Mouse (Mus musculus) MEL (cell line): ENCODE measurements around the gene Defb26. TPM values are rescaled to one million over a fixed set of nuclear protein-coding genes. Genes with fewer than 3 reads are reported as not detected.

ENCODE experiments used
- DNase-seq: peaks from one replicate; pipeline ENCODE4 v3.0.0; 2011; ENCODE audit warnings: low read depth, low spot score
- H3K27ac ChIP-seq: 2 replicates; pipeline ENCODE4 v1.5.1; 2012; ENCODE audit warnings: low read depth, mild to moderate bottlenecking, control low read depth, low read length, moderate library complexity; ENCODE audit not compliant: control insufficient read depth
- H3K27me3 ChIP-seq, 2 experiments: fragments of 150-350 bp in 1 of 2; sonication (generic) in 1 of 2; 2 replicates each; pipeline ENCODE4 v1.6.1; 2012; ENCODE audit warnings: low read length in 2 of 2, mild to moderate bottlenecking in 2 of 2, improper control_type of control experiment in 1 of 2, moderate library complexity in 1 of 2; ENCODE audit not compliant: insufficient read depth in 2 of 2, control insufficient read depth in 1 of 2
- H3K36me3 ChIP-seq, 2 experiments: 2 replicates each; pipeline ENCODE4 v1.6.1; 2012 to 2014; ENCODE audit warnings: low read length in 2 of 2, improper control_type of control experiment in 1 of 2, inconsistent platforms in 1 of 2, mild to moderate bottlenecking in 1 of 2; ENCODE audit not compliant: insufficient read depth in 2 of 2, control insufficient read depth in 1 of 2
- H3K4me1 ChIP-seq, 2 experiments: fragments of 150-350 bp in 1 of 2; sonication (generic) in 1 of 2; 2 replicates each; pipeline ENCODE4 v1.6.1; 2012; ENCODE audit warnings: low read length in 2 of 2, improper control_type of control experiment in 1 of 2, mild to moderate bottlenecking in 1 of 2; ENCODE audit not compliant: insufficient read depth in 2 of 2, control insufficient read depth in 1 of 2
- H3K4me3 ChIP-seq, 2 experiments: fragments of 150-350 bp in 1 of 2; sonication (generic) in 1 of 2; 2 replicates each; pipeline ENCODE4 v1.5.1; 2012; ENCODE audit warnings: low read depth in 2 of 2, low read length in 2 of 2, mild to moderate bottlenecking in 2 of 2, moderate library complexity in 2 of 2, control low read depth in 1 of 2, improper control_type of control experiment in 1 of 2; ENCODE audit not compliant: control insufficient read depth in 1 of 2, insufficient read depth in 1 of 2
- H3K79me2 ChIP-seq: 2 replicates; pipeline ENCODE4 v1.6.1; 2012; ENCODE audit warnings: mild to moderate bottlenecking, low read length, moderate library complexity; ENCODE audit not compliant: control insufficient read depth, poor library complexity, insufficient read depth
- H3K9ac ChIP-seq: 2 replicates; pipeline ENCODE4 v1.6.1; 2012; ENCODE audit warnings: low read depth, mild to moderate bottlenecking, control low read depth, low read length, moderate library complexity; ENCODE audit not compliant: control insufficient read depth, poor library complexity, severe bottlenecking
- H3K9me3 ChIP-seq: fragments of 150-350 bp; sonication (generic); replicated peaks from 2 replicates; pipeline ENCODE4 v1.6.1; 2012; ENCODE audit warnings: mild to moderate bottlenecking, low read length, improper control_type of control experiment, moderate library complexity; ENCODE audit not compliant: insufficient read depth
- BHLHE40 ChIP-seq: IDR thresholded peaks from 2 replicates; pipeline ENCODE4 v1.6.1; 2012; ENCODE audit warnings: low read depth, mild to moderate bottlenecking, inconsistent platforms, low read length, improper control_type of control experiment, borderline replicate concordance
- CTCF ChIP-seq, 3 experiments: IDR thresholded peaks in 2 of 3; conservative IDR thresholded peaks in 1 of 3; 2 replicates each; pipeline ENCODE4 v1.5.1; 2011 to 2012; ENCODE audit warnings: low read length in 3 of 3, low read depth in 2 of 3, mild to moderate bottlenecking in 2 of 3, improper control_type of control experiment in 1 of 3, inconsistent platforms in 1 of 3, mixed read lengths in 1 of 3, moderate library complexity in 1 of 3; ENCODE audit not compliant: control insufficient read depth in 1 of 3, insufficient read depth in 1 of 3, poor library complexity in 1 of 3, severe bottlenecking in 1 of 3
- E2F4 ChIP-seq: IDR thresholded peaks from 2 replicates; pipeline ENCODE4 v1.6.1; 2011; ENCODE audit warnings: low read depth, low read length, improper control_type of control experiment, borderline replicate concordance
- GABPA ChIP-seq: IDR thresholded peaks from 2 replicates; pipeline ENCODE4 v1.6.1; 2012; ENCODE audit warnings: low read depth, mild to moderate bottlenecking, inconsistent platforms, low read length, improper control_type of control experiment, moderate library complexity
- HCFC1 ChIP-seq: IDR thresholded peaks from 2 replicates; pipeline ENCODE4 v1.6.1; 2012; ENCODE audit warnings: low read depth, mild to moderate bottlenecking, inconsistent platforms, low read length, improper control_type of control experiment, moderate library complexity
- KAT2A ChIP-seq: conservative IDR thresholded peaks from 2 replicates; pipeline ENCODE4 v1.6.1; 2012; ENCODE audit warnings: low read depth, low read length, improper control_type of control experiment, inconsistent platforms
- MAZ ChIP-seq: IDR thresholded peaks from 2 replicates; pipeline ENCODE4 v1.6.1; 2012; ENCODE audit warnings: low read depth, mild to moderate bottlenecking, inconsistent platforms, low read length, improper control_type of control experiment
- MEF2A ChIP-seq: IDR thresholded peaks from 2 replicates; pipeline ENCODE4 v1.6.1; 2014; ENCODE audit warnings: low read depth, mild to moderate bottlenecking, inconsistent platforms, low read length, improper control_type of control experiment; ENCODE audit not compliant: poor library complexity, insufficient replicate concordance, severe bottlenecking; ENCODE audit errors: extremely low read depth
- NELFE ChIP-seq: IDR thresholded peaks from 2 replicates; pipeline ENCODE4 v1.6.1; 2011; ENCODE audit warnings: low read depth, low read length, improper control_type of control experiment
- POLR2AphosphoS2 ChIP-seq: IDR thresholded peaks from 2 replicates; pipeline ENCODE4 v1.6.1; 2011; ENCODE audit warnings: low read length, improper control_type of control experiment
- POLR2AphosphoS5 ChIP-seq: IDR thresholded peaks from 2 replicates; pipeline ENCODE4 v1.6.1; 2012; ENCODE audit warnings: low read depth, borderline replicate concordance, mild to moderate bottlenecking, inconsistent platforms, low read length, moderate library complexity, mixed read lengths
- RAD21 ChIP-seq: IDR thresholded peaks from 2 replicates; pipeline ENCODE4 v1.6.1; 2011; ENCODE audit warnings: mild to moderate bottlenecking, low read depth, low read length, improper control_type of control experiment
- SIN3A ChIP-seq: IDR thresholded peaks from 2 replicates; pipeline ENCODE4 v1.6.1; 2012; ENCODE audit warnings: low read length, improper control_type of control experiment, inconsistent platforms
- SMC3 ChIP-seq: IDR thresholded peaks from 2 replicates; pipeline ENCODE4 v1.6.1; 2011; ENCODE audit warnings: low read depth, low read length, improper control_type of control experiment
- TAL1 ChIP-seq: IDR thresholded peaks from 2 replicates; pipeline ENCODE4 v1.6.1; 2012; ENCODE audit warnings: mild to moderate bottlenecking, inconsistent platforms, low read length, moderate library complexity, mixed read lengths
- TBP ChIP-seq: IDR thresholded peaks from 2 replicates; pipeline ENCODE4 v1.8.0; 2011; ENCODE audit warnings: low read depth, low read length, improper control_type of control experiment
- UBTF ChIP-seq: IDR thresholded peaks from 2 replicates; pipeline ENCODE4 v1.6.1; 2012; ENCODE audit warnings: low read depth, mild to moderate bottlenecking, inconsistent platforms, low read length, improper control_type of control experiment, moderate library complexity, borderline replicate concordance; ENCODE audit not compliant: insufficient read depth
- USF1 ChIP-seq: IDR thresholded peaks from 2 replicates; pipeline ENCODE4 v1.6.1; 2014; ENCODE audit warnings: low read depth, mild to moderate bottlenecking, inconsistent platforms, low read length, improper control_type of control experiment, moderate library complexity
- ZC3H11A ChIP-seq: IDR thresholded peaks from 2 replicates; pipeline ENCODE4 v1.6.1; 2012; ENCODE audit warnings: low read depth, mild to moderate bottlenecking, inconsistent platforms, low read length, improper control_type of control experiment
- ZKSCAN1 ChIP-seq: IDR thresholded peaks from 2 replicates; pipeline ENCODE4 v1.6.1; 2012; ENCODE audit warnings: low read depth, mild to moderate bottlenecking, inconsistent platforms, low read length, improper control_type of control experiment, moderate library complexity
- ZMIZ1 ChIP-seq: IDR thresholded peaks from 2 replicates; pipeline ENCODE4 v1.6.1; 2012; ENCODE audit warnings: low read depth, mild to moderate bottlenecking, inconsistent platforms, low read length, improper control_type of control experiment, moderate library complexity
- ZNF384 ChIP-seq: IDR thresholded peaks from 2 replicates; pipeline ENCODE4 v1.6.1; 2012; ENCODE audit warnings: low read depth, mild to moderate bottlenecking, inconsistent platforms, low read length, improper control_type of control experiment
- polyA plus RNA-seq, 2 experiments: library from polyadenylated mRNA; stranded (reverse) in 1 of 2; unstranded in 1 of 2; fragments of >175 nt in 1 of 2; fragments of >200 nt in 1 of 2; gene quantifications; 2 replicates each; pipeline versions ENCODE4 v1.2.1 to v1.2.4; 2012; ENCODE audit warnings: low replicate concordance in 2 of 2, low read depth in 1 of 2; ENCODE audit not compliant: insufficient read length in 2 of 2, insufficient read depth in 1 of 2, missing spikeins in 1 of 2
- total RNA-seq: library from RNA; depleted of rRNA; stranded (reverse); fragments of 300-350 nt; gene quantifications from 2 replicates; pipeline ENCODE4 v1.2.3, GENCODE M21; 2012

Defb26 gene
- total and polyA plus RNA-seq, 3 experiments = not detected

DNA sequence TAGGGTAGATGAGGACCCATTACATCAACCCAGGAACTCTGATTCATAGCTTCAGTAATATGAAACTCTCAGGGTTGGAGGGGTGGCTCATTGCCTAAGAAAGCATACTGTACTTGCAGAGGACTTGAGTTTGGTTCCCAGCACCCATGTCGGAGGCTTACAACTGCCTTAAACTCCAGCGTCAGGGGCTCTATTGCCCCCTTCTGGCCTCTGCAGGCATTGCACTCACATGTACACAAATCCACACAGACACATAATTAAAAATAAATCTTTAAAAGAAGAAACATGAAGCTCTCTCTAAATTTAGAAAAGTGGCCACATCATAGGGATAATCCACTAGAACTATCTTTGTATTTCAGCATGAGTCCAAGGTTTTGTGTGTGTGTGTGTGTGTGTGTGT is 31.4 kb upstream of the Defb26 start:
- Histone ChIP-seq H3K79me2 (no peaks in the 10 kb centered on the region), H3K4me1 (no peaks in the 10 kb centered on the region), H3K36me3 (no peaks in the 10 kb centered on the region)

DNA sequence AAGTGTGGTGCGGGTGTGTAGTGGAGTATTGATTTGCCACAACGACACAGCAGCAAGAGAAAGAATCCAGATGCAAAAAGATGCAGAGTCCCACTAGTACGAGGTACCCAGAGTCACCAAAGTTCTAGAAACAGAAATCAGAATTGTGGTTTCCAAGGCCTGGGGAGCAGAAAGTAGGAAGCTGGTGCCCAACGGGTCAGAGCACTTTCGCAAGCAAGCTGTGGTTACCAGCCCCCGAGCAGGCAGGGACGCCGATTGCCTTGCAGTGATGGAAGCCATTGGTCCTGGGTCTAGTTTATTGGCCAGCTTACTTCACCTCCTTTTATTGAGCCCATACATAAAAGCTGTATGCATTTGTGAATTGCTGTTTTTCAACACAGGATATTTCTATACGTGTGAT is 30.5 kb upstream of the Defb26 start:
- no peaks in the 10 kb centered on the region for H3K79me2 ChIP-seq
- H3K4me1 ChIP-seq = no peaks in the 10 kb centered on the region
- H3K36me3 ChIP-seq = no peaks in the 10 kb centered on the region
- no peak overlapping the region for H3K9ac ChIP-seq
- H3K9me3 ChIP-seq = no peaks in the 10 kb centered on the region
- H3K27ac ChIP-seq = no peak overlapping the region
- no peak overlapping the region for H3K4me3 ChIP-seq
- TF ChIP-seq E2F4 (no peak), MEF2A (no peak), TBP (no peak), ZNF384 (no peak), POLR2AphosphoS5 (no peak), NELFE (no peak), RAD21 (no peak), TAL1 (no peak), BHLHE40 (no peak), KAT2A (no peak), ZMIZ1 (no peak), UBTF (no peak), CTCF (IDR thresholded peaks at IDR 0.05 in 2 of 3, conservative IDR thresholded peaks at IDR 0.05 in 1 of 3; ENCODE audit: control insufficient read depth in 1 of 3, insufficient read depth in 1 of 3, low read depth in 2 of 3, low read length in 3 of 3, poor library complexity in 1 of 3, severe bottlenecking in 1 of 3) (no peak), MAZ (no peak), ZKSCAN1 (no peak), GABPA (no peak), ZC3H11A (no peak), USF1 (no peak), SIN3A (no peak)
- DNase-seq = no peak
- no peaks in the 10 kb centered on the region; a peak in 3 of 4 replicates for H3K27me3 ChIP-seq

More for the DNA sequence above, 31.4 kb upstream of the Defb26 start:
- H3K9ac ChIP-seq = no peak overlapping the region
- H3K4me3 ChIP-seq = no peak overlapping the region
- H3K27ac ChIP-seq = no peak overlapping the region
- H3K27me3 ChIP-seq = peaks cover 0 to 3% of the 10 kb centered on the region in 2 experiments; a peak in 3 of 4 replicates
- no peaks in the 10 kb centered on the region for H3K9me3 ChIP-seq
- no peak for DNase-seq
- TF ChIP-seq POLR2AphosphoS2 = no peak
- no peak for TF ChIP-seq MAZ
- TF ChIP-seq UBTF = no peak
- no peak for TF ChIP-seq ZMIZ1
- TF ChIP-seq SMC3 = peak; percentile 13; the same call in 1 of the 2 replicates
- TF ChIP-seq TAL1 = no peak
- no peak for TF ChIP-seq HCFC1
- peak; percentile 25 to 34 (median 33); a peak in 5 of 6 replicates for TF ChIP-seq CTCF (IDR thresholded peaks at IDR 0.05 in 2 of 3, conservative IDR thresholded peaks at IDR 0.05 in 1 of 3; ENCODE audit: control insufficient read depth in 1 of 3, insufficient read depth in 1 of 3, low read depth in 2 of 3, low read length in 3 of 3, poor library complexity in 1 of 3, severe bottlenecking in 1 of 3)
